Mouse (Mus musculus): Measurements from ENCODE around the gene Pqbp1.

Pqbp1 gene

DNA sequence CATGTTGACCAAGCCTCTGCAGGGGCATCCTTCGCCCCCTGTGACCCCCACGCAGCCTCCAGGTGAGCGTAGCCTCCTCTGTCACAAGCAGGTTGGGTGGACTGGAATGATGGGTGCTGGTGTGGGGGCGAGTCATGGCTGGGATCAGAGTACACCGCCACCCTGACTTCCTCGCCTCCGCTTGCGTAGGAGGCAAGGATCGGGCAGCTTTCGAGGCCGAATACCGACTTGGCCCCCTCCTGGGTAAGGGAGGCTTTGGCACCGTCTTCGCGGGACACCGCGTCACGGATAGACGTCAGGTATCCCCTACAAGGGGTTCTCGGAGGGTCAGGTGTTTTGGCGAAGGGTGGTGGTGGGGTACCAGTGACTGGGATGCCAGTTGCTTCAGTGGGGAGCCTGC is 20.6 kb downstream of the Pqbp1 start:
- DNase-seq (ENCODE audit: low spot score in 2 of 2), result peak in 1 of 2 experiments; percentile 16

DNA sequence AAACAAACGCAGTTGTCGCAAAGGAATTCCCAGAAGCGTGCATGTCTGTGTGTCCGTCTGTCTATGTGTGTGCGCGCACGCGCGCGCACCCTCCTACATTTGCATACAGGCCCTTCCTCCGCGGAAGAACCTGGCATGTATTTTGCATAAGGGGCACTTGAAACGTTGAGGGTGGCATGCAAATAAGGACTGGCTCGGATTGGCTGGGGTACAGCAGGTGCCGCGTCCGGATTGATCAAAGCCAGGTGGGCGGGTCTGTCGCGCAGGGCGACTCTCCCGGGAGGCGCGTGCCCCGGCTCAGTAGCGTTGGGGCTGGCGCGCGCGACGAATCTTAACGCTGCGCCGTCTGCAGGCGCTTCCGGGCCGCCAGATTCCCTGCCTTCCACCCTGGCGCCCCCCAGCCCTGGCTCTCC is 21.1 kb downstream of the Pqbp1 start, which contains the start of gene Pim2:
Gene Pim2 (plus strand): TSS at position 256 of the 413 bp plus-strand sequence.
- peak; percentile 43 to 69 for DNase-seq (ENCODE audit: low spot score in 2 of 2)

DNA sequence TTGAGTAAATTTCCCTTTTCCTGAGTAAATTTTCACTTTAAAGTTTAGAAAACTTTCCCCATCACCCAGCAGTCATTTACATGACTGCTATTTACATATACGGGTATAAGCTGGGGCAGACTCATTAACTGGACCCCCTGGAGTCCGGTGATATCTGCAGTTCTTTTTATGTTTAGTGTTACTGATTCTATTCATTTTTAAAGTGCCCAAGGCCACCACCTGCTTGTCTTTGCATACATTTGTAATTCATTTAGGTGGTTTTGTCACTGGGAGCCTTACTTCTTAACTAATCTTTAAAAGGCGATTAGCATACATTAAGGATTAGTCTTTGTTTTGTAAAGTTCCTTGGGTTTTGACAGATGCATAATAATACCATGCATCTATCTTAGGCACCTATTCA is 29.2 kb downstream of the Pqbp1 start:
- DNase-seq (ENCODE audit: low spot score in 2 of 2), result no peak

DNA sequence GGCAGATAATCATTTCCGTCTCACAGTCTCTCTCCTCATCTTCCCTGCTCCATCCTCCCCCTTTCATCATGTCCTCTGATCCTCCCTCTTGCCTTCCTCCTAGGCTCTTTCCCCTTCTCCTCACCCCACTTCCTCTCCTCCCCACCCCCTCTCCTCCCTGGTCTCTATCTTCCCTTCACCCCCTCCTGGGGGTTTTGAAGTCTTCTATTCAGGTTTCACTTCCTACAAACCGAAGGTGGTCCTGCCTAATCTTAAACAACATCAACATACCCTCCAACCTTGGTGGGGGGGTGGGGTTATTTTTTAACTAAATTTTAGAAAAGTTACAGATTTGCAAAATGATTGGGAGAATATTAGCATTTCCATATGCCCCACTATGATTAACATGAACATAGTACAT is 30.6 kb downstream of the Pqbp1 start:
- DNase-seq (ENCODE audit: low spot score in 2 of 2), result no peak

DNA sequence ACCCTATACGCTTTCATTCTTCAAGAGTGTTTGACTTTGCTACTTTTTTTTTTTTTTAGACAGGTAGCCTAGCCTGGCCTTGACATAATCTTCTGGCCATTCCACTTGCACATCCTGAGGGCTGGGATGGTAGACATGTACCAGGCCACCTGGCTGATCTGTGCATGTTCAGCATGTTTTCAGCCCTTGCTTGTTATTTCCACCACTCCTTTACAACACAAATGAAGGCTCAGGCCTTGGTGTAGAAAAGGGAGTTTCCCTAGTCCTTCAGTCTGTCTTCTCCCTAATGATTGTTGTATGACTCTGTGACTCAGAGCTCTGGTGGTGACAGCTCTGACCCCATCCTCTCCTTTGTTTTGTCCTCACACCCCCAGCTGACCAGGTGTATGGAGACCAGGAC is 31.9 kb downstream of the Pqbp1 start:
- no peak for DNase-seq (ENCODE audit: low spot score in 2 of 2)

DNA sequence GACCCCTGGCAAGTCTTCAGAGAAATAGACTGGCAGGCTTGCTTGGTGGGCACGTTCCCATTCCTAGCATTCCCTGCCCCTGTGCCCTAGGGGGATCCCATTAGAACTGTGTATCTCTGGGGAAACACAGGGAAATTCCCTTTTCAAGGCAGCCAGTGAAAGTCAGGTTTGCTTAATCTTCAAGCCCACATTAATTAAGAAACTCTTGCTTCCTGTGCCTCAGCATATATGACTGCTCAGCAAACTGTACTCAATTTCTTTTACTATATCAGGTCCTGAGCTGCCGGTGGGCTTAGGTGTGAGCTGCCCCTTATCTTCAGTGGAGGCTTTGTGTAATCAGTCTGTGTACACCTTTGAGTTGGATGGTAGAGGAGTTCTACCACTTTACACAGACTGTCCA is 33.3 kb downstream of the Pqbp1 start:
- no peak for DNase-seq (ENCODE audit: low spot score in 2 of 2)

DNA sequence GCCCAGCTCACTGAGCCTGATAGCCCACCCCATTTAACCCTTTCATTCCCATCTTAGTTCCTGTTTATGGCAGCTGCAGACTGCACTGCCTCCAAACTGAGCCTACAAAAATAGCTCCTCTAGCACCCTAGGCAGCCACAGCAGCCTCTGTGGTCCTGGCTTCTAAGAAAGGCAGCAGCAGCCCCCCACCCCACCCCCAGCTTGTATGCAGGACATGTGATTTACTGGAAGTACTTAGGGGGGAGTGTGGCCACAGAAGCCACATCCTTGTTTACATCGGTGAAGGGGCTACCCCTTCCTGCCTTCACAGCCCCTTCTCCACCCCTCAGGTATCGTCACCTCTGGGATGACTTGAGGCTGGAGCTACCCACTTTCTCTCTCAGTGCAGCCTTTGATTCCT is 33.7 kb downstream of the Pqbp1 start:
- DNase-seq (ENCODE audit: low spot score in 2 of 2), result no peak

DNA sequence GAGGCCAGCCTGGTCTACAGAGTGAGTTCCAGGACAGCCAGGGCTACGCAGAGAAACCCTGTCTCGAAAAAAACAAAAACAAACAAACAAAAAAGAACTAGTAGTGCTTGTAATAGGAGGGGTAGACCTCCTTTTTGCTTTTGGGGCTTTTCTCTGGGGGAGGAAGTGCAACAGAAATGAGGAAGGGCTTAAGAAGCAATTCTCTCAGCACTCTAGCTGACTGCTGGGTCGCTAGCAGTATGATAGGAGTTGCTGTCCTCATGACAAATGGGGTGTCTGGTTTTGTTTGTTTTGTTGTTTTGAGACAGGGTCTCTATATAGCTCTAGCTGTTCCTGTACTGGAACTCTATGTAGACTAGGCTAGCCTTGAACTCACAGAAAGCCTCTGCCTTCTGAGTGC is 34.5 kb downstream of the Pqbp1 start:
- no peak for DNase-seq (ENCODE audit: low spot score in 2 of 2)

DNA sequence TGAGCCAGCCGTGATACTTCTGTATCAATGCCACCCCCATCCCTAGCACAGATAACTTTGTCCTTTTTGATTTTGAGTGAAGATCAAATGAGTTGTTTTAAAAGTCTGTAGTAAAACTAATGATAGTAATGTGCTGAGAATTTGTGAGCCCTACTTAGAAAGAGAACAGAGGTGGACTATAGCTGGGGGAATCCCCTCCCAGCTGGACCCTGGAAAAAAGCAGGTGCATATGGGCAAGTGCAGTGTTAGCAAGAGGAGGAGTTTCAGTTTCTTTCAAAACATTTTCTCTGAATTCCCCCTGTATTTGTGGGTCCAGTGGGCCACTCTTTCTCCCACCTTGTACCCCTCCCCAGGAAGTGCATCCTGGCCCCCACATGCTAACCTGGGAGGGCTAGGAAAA is 35.9 kb downstream of the Pqbp1 start:
- DNase-seq (ENCODE audit: low spot score in 2 of 2), result no peak

DNA sequence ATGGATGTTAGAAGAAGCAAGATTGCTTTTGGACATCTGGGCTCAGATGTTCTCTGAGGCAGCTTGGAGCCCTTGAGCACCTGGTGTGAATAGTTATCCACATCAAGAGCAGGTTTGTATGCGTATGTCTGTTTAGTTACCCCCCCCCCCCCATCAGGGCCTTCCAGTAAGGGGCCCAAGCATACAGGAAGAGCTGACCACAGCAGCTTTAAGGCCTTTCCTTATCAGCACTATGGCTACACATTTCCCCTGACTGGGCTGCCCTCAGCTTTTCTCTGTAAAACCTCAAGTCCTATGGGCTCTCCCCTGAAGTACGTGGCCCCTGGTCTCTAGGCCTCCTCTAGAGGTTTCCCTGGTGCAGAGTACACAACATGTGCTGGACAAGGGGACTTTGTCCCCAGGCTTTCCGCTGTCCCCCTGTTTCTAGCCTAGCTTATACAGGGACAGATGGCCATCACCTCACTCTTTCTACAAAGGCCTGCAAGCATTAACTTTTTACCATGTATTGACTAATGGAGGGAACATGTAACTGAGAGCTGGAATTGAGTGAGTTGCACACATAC is 39.8 kb downstream of the Pqbp1 start:
- DNase-seq (ENCODE audit: low spot score in 2 of 2), result no peak

DNA sequence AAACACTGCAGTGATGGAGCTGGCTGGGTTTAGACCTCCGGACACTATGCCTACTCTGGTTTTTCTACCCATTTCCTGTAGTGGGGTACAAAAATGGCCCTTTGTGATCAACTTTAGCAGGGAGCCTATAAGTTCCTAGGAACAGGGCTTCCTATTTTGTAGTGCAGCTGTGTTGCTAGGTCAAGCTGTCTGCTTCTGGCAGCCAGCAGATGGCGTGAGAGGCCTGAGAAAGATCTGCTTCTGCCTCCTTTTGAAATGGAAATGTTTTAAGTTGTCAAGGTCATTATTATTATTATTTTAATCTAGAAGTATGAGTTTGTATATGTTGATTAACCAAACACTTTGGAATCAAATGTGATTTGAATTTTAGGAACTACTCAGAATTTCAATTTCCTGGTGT is 44.5 kb downstream of the Pqbp1 start:
- no peak for DNase-seq (ENCODE audit: low spot score in 2 of 2)

DNA sequence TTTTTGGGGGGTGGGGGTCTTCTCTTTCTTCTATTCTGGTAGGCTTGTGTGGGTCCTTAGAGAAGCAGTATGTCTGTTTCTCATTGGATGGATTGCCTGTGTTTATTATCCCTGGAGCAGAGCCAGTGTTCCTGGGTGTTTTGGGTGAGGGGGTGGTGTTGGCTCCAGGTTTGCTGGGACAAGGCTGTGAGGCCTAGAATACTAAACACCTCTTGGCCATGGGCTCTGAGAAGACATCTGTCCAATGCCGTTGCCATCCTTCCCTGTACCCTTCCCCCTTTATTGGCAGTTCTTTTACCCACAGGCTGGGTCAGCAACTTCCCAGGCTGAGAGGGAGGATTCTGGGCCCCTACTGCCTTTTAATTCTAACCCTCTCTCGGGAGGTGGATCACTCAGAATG is 51.2 kb downstream of the Pqbp1 start:
- no peak for DNase-seq (ENCODE audit: low spot score in 2 of 2)
